Mouse (Mus musculus): Measurements from ENCODE around the gene Golt1b. TPM values are rescaled to one million over a fixed set of nuclear protein-coding genes. Genes with fewer than 3 reads are reported as not detected.

Golt1b gene
- total and polyA plus RNA-seq, 3 experiments = 45.3 to 54.7 TPM; not detected in 1

GRCm38 (mm10) chr6:142362036-142362435, 25.0 kb upstream of the Golt1b start:
- Histone ChIP-seq H3K79me2 (ENCODE audit: control insufficient read depth, insufficient read depth, low read length, poor library complexity) (no peaks in the 10 kb centered on the region), H3K36me3 (ENCODE audit: control insufficient read depth in 1 of 2, insufficient read depth in 2 of 2, low read length in 2 of 2) (peaks cover 0 to 19% of the 10 kb centered on the region in 2 experiments; a peak in 2 of 4 replicates), H3K9me3 (replicated peaks; ENCODE audit: insufficient read depth, low read length) (no peaks in the 10 kb centered on the region), H3K27ac (ENCODE audit: control insufficient read depth, low read depth, low read length) (no peak overlapping the region), H3K9ac (ENCODE audit: control insufficient read depth, low read depth, low read length, poor library complexity, severe bottlenecking) (no peak overlapping the region), H3K27me3 (ENCODE audit: control insufficient read depth in 1 of 2, insufficient read depth in 2 of 2, low read length in 2 of 2) (no peaks in the 10 kb centered on the region), H3K4me3 (ENCODE audit: control insufficient read depth in 1 of 2, insufficient read depth in 1 of 2, low read depth in 2 of 2, low read length in 2 of 2) (no peak overlapping the region), H3K4me1 (ENCODE audit: control insufficient read depth in 1 of 2, insufficient read depth in 2 of 2, low read length in 2 of 2) (no peaks in the 10 kb centered on the region)
- TF ChIP-seq NRF1 (IDR thresholded peaks at IDR 0.05; ENCODE audit: insufficient read depth, low read depth, low read length, poor library complexity, severe bottlenecking) (no peak), HCFC1 (IDR thresholded peaks at IDR 0.05; ENCODE audit: low read depth, low read length) (no peak), SIN3A (IDR thresholded peaks at IDR 0.05; ENCODE audit: low read length) (no peak), MAX (IDR thresholded peaks at IDR 0.05; ENCODE audit: low read length) (no peak), MAZ (IDR thresholded peaks at IDR 0.05; ENCODE audit: low read depth, low read length) (no peak), KAT2A (conservative IDR thresholded peaks at IDR 0.05; ENCODE audit: low read depth, low read length) (no peak), ETS1 (IDR thresholded peaks at IDR 0.05; ENCODE audit: low read depth, low read length) (no peak)
- DNase-seq (ENCODE audit: low read depth, low spot score) = no peak

- Histone ChIP-seq H3K36me3 (ENCODE audit: control insufficient read depth in 1 of 2, insufficient read depth in 2 of 2, low read length in 2 of 2) (peaks cover 0 to 24% of the 10 kb centered on the region in 2 experiments; a peak in 2 of 4 replicates), H3K4me1 (ENCODE audit: control insufficient read depth in 1 of 2, insufficient read depth in 2 of 2, low read length in 2 of 2) (no peaks in the 10 kb centered on the region), H3K79me2 (ENCODE audit: control insufficient read depth, insufficient read depth, low read length, poor library complexity) (no peaks in the 10 kb centered on the region), H3K9me3 (replicated peaks; ENCODE audit: insufficient read depth, low read length) (no peaks in the 10 kb centered on the region), H3K4me3 (ENCODE audit: control insufficient read depth in 1 of 2, insufficient read depth in 1 of 2, low read depth in 2 of 2, low read length in 2 of 2) (no peak overlapping the region), H3K27ac (ENCODE audit: control insufficient read depth, low read depth, low read length) (no peak overlapping the region), H3K9ac (ENCODE audit: control insufficient read depth, low read depth, low read length, poor library complexity, severe bottlenecking) (no peak overlapping the region), H3K27me3 (ENCODE audit: control insufficient read depth in 1 of 2, insufficient read depth in 2 of 2, low read length in 2 of 2) (no peaks in the 10 kb centered on the region)
- DNase-seq (ENCODE audit: low read depth, low spot score) = no peak
- peak in 2 of 3 experiments; percentile 11 to 16; a peak in 2 of 6 replicates for TF ChIP-seq CTCF (IDR thresholded peaks at IDR 0.05 in 2 of 3, conservative IDR thresholded peaks at IDR 0.05 in 1 of 3; ENCODE audit: control insufficient read depth in 1 of 3, insufficient read depth in 1 of 3, low read depth in 2 of 3, low read length in 3 of 3, poor library complexity in 1 of 3, severe bottlenecking in 1 of 3)
- TF ChIP-seq SMC3 (IDR thresholded peaks at IDR 0.05; ENCODE audit: low read depth, low read length) = 0 out of 2 replicates have a peak, but pooled peaks have one; percentile 16
- TF ChIP-seq RAD21 (IDR thresholded peaks at IDR 0.05; ENCODE audit: low read depth, low read length) = no peak; the same call in none of the 2 replicates
- no peak for TF ChIP-seq TBP (IDR thresholded peaks at IDR 0.05; ENCODE audit: low read depth, low read length)
- no peak for TF ChIP-seq JUND (IDR thresholded peaks at IDR 0.05; ENCODE audit: low read depth, low read length)
Measured at GRCm38 (mm10) chr6:142363019-142363576, 23.9 kb upstream of the Golt1b start.

- TF ChIP-seq MAFK (IDR thresholded peaks at IDR 0.05; ENCODE audit: borderline replicate concordance, low read depth, low read length) (no peak), POLR2AphosphoS5 (IDR thresholded peaks at IDR 0.05; ENCODE audit: borderline replicate concordance, low read depth, low read length) (no peak), GABPA (IDR thresholded peaks at IDR 0.05; ENCODE audit: low read depth, low read length) (no peak), NRF1 (IDR thresholded peaks at IDR 0.05; ENCODE audit: insufficient read depth, low read depth, low read length, poor library complexity, severe bottlenecking) (no peak), ZKSCAN1 (IDR thresholded peaks at IDR 0.05; ENCODE audit: low read depth, low read length) (no peak), POLR2A (IDR thresholded peaks at IDR 0.05; ENCODE audit: control insufficient read depth in 1 of 2, insufficient read depth in 1 of 2, low read depth in 1 of 2, low read length in 2 of 2, poor library complexity in 1 of 2) (no peak), CHD2 (IDR thresholded peaks at IDR 0.05; ENCODE audit: low read length) (no peak), MEF2A (IDR thresholded peaks at IDR 0.05; ENCODE audit: extremely low read depth, insufficient replicate concordance, low read depth, low read length, poor library complexity, severe bottlenecking) (no peak), POLR2AphosphoS2 (IDR thresholded peaks at IDR 0.05; ENCODE audit: low read length) (no peak), KAT2A (conservative IDR thresholded peaks at IDR 0.05; ENCODE audit: low read depth, low read length) (no peak), SMC3 (IDR thresholded peaks at IDR 0.05; ENCODE audit: low read depth, low read length) (no peak), E2F4 (IDR thresholded peaks at IDR 0.05; ENCODE audit: borderline replicate concordance, low read depth, low read length) (no peak), MAZ (IDR thresholded peaks at IDR 0.05; ENCODE audit: low read depth, low read length) (no peak)
- Histone ChIP-seq H3K9me3 (replicated peaks; ENCODE audit: insufficient read depth, low read length) (no peaks in the 10 kb centered on the region), H3K27ac (ENCODE audit: control insufficient read depth, low read depth, low read length) (no peak overlapping the region), H3K4me3 (ENCODE audit: control insufficient read depth in 1 of 2, insufficient read depth in 1 of 2, low read depth in 2 of 2, low read length in 2 of 2) (no peak overlapping the region), H3K27me3 (ENCODE audit: control insufficient read depth in 1 of 2, insufficient read depth in 2 of 2, low read length in 2 of 2) (no peaks in the 10 kb centered on the region), H3K79me2 (ENCODE audit: control insufficient read depth, insufficient read depth, low read length, poor library complexity) (no peaks in the 10 kb centered on the region), H3K4me1 (ENCODE audit: control insufficient read depth in 1 of 2, insufficient read depth in 2 of 2, low read length in 2 of 2) (no peaks in the 10 kb centered on the region), H3K36me3 (ENCODE audit: control insufficient read depth in 1 of 2, insufficient read depth in 2 of 2, low read length in 2 of 2) (peaks cover 0 to 27% of the 10 kb centered on the region in 2 experiments; a peak in 2 of 4 replicates), H3K9ac (ENCODE audit: control insufficient read depth, low read depth, low read length, poor library complexity, severe bottlenecking) (no peak overlapping the region)
- DNase-seq (ENCODE audit: low read depth, low spot score) = no peak
Measured at GRCm38 (mm10) chr6:142365742-142366472, 21.1 kb upstream of the Golt1b start.
